Mouse (Mus musculus) forebrain, embryonic 15.5 days (tissue): ENCODE results near the gene Sema4g. TPM values are rescaled to one million over a fixed set of nuclear protein-coding genes. Genes with fewer than 3 reads are reported as not detected.
A peak's percentile ranks its signal among the peaks of the same experiment; 100 is the strongest.

ENCODE experiments used
- ATAC-seq: fragments of 200-750 bp; cut with Nextera tagmentation; replicated peaks from 2 replicates; pipeline ENCODE4 v1.8.0; 2017; ENCODE audit warnings: mild to moderate bottlenecking, moderate TSS enrichment, moderate library complexity
- H3K27ac ChIP-seq: fragments of 300-500 bp; sonication (generic); replicated peaks from 2 replicates; pipeline ENCODE4 v1.5.1; 2015; ENCODE audit warnings: mild to moderate bottlenecking, inconsistent platforms
- H3K27me3 ChIP-seq: fragments of 300-500 bp; sonication (generic); 2 replicates; pipeline ENCODE4 v1.6.1; 2015; ENCODE audit warnings: inconsistent platforms
- H3K36me3 ChIP-seq: fragments of 300-500 bp; sonication (generic); 2 replicates; pipeline ENCODE4 v1.6.1; 2015; ENCODE audit warnings: mild to moderate bottlenecking, inconsistent platforms
- H3K4me1 ChIP-seq: fragments of 300-500 bp; sonication (generic); 2 replicates; pipeline ENCODE4 v1.6.1; 2015; ENCODE audit warnings: inconsistent platforms
- H3K4me2 ChIP-seq: fragments of 300-500 bp; sonication (generic); replicated peaks from 2 replicates; pipeline ENCODE4 v1.6.1; 2015; ENCODE audit warnings: mild to moderate bottlenecking, inconsistent platforms
- H3K4me3 ChIP-seq: fragments of 300-500 bp; sonication (generic); 2 replicates; pipeline ENCODE4 v1.5.1; 2015; ENCODE audit warnings: mild to moderate bottlenecking, inconsistent platforms
- H3K9ac ChIP-seq: fragments of 300-500 bp; sonication (generic); replicated peaks from 2 replicates; pipeline ENCODE4 v1.6.1; 2015; ENCODE audit warnings: mild to moderate bottlenecking, inconsistent platforms
- H3K9me3 ChIP-seq: fragments of 300-500 bp; sonication (generic); 2 replicates; pipeline ENCODE4 v1.6.1; 2016; ENCODE audit warnings: inconsistent platforms
- WGBS: fragments of 180-500 bp; shearing (Covaris S2); methylation state at CpG from one replicate; pipeline ENCODE4 v1.1.7; 2015; ENCODE audit warnings: mixed read lengths; 5-methylcytosine and 5-hydroxymethylcytosine counted together
- polyA plus RNA-seq: library from polyadenylated mRNA; unstranded; fragments of >200 nt; fragmentation: Nextera tagmentation; extraction: Ambion mirVana; gene quantifications from 2 replicates; pipeline ENCODE4 v1.2.1, GENCODE M21; 2015

Gene Sema4g
- 14.4 and 15.5 TPM in 2 replicates for polyA plus RNA-seq

- ATAC-seq: peak; percentile 79
- H3K27ac ChIP-seq: peak within 1 kb of the TSS; percentile 67
- H3K4me2 ChIP-seq: peak within 1 kb of the TSS; percentile 86
- peak within 1 kb of the TSS; percentile 85 for H3K4me3 ChIP-seq
- H3K9me3 ChIP-seq: no peaks in the 10 kb centered on the region
- WGBS: 1% methylated on average over 51 of the region's 58 CpGs
- peak within 1 kb of the TSS; percentile 93 for H3K9ac ChIP-seq
- no peaks in the 10 kb centered on the region for H3K27me3 ChIP-seq
- H3K36me3 ChIP-seq: peaks cover 5% of the 10 kb centered on the region; the same call in 1 of the 2 replicates
- H3K4me1 ChIP-seq: peaks cover 42% of the 10 kb centered on the region
These were observed at the start of gene Sema4g for GRCm38 (mm10) chr19:44988831-44989566. Sema4g (plus strand) TSS chr19:44989101.

DNA sequence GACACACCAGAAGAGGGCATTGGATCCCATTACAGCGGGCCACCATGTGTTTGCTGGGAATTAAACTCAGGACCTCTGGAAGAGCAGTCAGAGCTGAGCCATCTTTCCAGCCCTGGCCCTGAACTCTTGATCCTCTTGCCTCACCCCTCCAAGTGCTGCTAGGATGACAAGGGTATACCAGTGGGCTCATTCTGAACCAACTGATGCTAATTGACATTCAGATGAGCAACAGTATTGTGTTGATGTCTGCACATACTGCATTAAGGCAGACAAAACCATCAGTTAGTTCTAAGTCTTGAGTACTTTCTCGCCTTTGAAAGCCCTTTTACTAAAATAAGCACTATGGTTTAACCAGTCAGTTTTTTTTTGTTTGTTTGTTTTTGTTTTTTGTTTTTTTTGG is 29.3 kb upstream of the Sema4g start:
- Histone ChIP-seq H3K9ac (no peak overlapping the region), H3K9me3 (no peaks in the 10 kb centered on the region), H3K4me2 (no peak overlapping the region), H3K27ac (no peak overlapping the region), H3K4me1 (no peaks in the 10 kb centered on the region), H3K27me3 (no peaks in the 10 kb centered on the region), H3K36me3 (peaks cover 70% of the 10 kb centered on the region), H3K4me3 (no peak overlapping the region)
- 98% methylated on average over 2 of the region's 2 CpGs for WGBS
- no peak for ATAC-seq

DNA sequence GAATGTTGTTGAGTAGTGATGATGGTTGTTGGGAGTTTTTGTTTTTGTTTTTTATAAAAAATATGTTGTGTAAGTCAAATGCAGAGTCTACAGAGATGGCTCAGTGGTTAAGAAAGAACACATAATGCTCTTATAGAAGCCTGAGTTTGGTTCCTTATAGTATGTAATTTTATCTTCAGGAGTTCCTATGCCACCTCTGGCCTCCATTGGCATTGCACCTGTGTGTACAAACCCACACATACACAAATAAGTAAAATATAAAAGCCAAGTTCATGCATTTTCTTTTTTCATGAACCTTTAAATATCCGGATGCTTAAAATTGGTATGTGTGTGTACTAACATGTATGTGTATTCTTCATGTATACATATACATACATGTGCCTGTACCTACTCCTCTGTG is 22.9 kb upstream of the Sema4g start:
- no peaks in the 10 kb centered on the region for H3K27me3 ChIP-seq
- no peak overlapping the region for H3K9ac ChIP-seq
- no peak overlapping the region for H3K4me3 ChIP-seq
- H3K4me1 ChIP-seq: no peaks in the 10 kb centered on the region
- H3K9me3 ChIP-seq: no peaks in the 10 kb centered on the region
- peaks cover 78% of the 10 kb centered on the region for H3K36me3 ChIP-seq
- H3K27ac ChIP-seq: no peak overlapping the region
- no peak overlapping the region for H3K4me2 ChIP-seq
- ATAC-seq: no peak
- 100% methylated on average over 1 of the region's 1 CpGs for WGBS

DNA sequence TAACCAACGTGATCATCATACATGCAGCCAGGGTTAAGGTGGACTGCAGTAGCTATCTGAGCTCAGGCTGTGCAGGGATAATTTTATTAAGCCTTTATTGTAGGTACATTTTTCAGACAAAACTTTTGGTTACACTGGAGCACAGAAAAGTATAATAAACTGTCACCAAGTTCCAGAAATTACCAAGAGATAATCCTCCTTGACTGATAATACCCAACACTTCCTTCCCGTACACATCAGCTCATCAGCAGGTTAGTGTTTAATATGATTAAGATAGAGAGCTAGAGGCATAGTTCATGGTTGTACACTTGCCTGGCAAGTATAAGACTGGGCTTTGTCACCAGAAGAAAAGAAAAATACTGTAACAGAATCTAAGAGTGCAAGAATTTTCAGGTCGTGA is 20.6 kb upstream of the Sema4g start:
- Histone ChIP-seq H3K4me1 (no peaks in the 10 kb centered on the region), H3K27ac (no peak overlapping the region), H3K4me2 (no peak overlapping the region), H3K36me3 (peaks cover 89% of the 10 kb centered on the region), H3K27me3 (no peaks in the 10 kb centered on the region), H3K9ac (no peak overlapping the region), H3K4me3 (no peak overlapping the region), H3K9me3 (no peaks in the 10 kb centered on the region)
- no peak for ATAC-seq
- WGBS: 95% methylated on average over 3 of the region's 3 CpGs

GRCm38 (mm10) chr19:44976636-44977035 is 12.3 kb upstream of the Sema4g start:
- H3K36me3 ChIP-seq: peaks cover 91% of the 10 kb centered on the region
- H3K4me2 ChIP-seq: no peak overlapping the region
- no peak overlapping the region for H3K4me3 ChIP-seq
- no peak overlapping the region for H3K9ac ChIP-seq
- no peaks in the 10 kb centered on the region for H3K9me3 ChIP-seq
- ATAC-seq: no peak
- no peaks in the 10 kb centered on the region for H3K27me3 ChIP-seq
- H3K4me1 ChIP-seq: no peaks in the 10 kb centered on the region
- WGBS: 85% methylated on average over 6 of the region's 6 CpGs
- H3K27ac ChIP-seq: no peak overlapping the region

DNA sequence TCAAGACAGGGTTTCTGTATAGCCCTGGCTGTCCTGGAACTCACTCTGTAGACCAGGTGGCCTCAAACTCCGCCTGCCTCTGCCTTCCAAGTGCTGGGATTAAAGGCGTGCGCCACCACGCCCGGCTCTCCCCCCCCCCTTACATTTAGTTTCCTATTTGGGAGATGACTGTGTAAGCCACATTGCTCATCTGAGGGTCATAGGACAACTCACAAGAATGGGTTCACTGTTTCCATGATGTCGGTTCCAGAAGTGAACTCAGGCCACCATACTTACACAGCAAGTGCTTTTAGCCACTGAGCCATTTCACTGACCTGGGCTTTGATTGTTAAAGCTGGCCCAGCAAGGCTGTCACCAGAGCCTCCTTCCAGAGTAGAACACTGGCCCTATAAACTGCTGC is 11.8 kb upstream of the Sema4g start:
- H3K9me3 ChIP-seq: no peaks in the 10 kb centered on the region
- peaks cover 90% of the 10 kb centered on the region for H3K36me3 ChIP-seq
- no peaks in the 10 kb centered on the region for H3K4me1 ChIP-seq
- 93% methylated on average over 6 of the region's 6 CpGs for WGBS
- no peak overlapping the region for H3K9ac ChIP-seq
- no peaks in the 10 kb centered on the region for H3K27me3 ChIP-seq
- no peak for ATAC-seq
- no peak overlapping the region for H3K4me3 ChIP-seq
- H3K27ac ChIP-seq: no peak overlapping the region
- no peak overlapping the region for H3K4me2 ChIP-seq

DNA sequence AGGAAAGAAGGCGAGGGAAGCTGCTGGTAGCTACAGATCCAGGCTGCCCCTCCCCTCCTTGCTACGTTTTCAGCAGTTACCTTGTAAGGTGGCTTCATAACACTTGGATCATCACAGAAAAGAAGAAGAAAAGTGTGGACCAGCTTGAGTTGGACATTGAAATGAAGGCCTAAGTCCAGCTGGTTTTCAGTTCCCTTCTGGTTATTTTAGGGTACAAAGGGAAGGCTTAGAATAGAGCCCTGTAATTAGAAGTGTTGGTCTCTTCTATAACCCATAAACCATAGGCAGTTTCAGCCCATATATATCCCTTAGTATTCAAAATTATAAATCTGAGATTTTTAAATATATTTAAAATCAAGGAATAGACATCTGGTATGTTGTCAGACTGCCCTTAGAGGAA is 8.1 kb upstream of the Sema4g start:
- Histone ChIP-seq H3K9me3 (no peaks in the 10 kb centered on the region), H3K4me1 (no peaks in the 10 kb centered on the region), H3K9ac (no peak overlapping the region), H3K27ac (no peak overlapping the region), H3K36me3 (peaks cover 54% of the 10 kb centered on the region), H3K27me3 (no peaks in the 10 kb centered on the region), H3K4me3 (no peak overlapping the region), H3K4me2 (no peak overlapping the region)
- no peak for ATAC-seq
- WGBS: 100% methylated on average over 2 of the region's 2 CpGs

- Histone ChIP-seq H3K27me3 (no peaks in the 10 kb centered on the region), H3K27ac (no peak overlapping the region), H3K4me3 (no peak overlapping the region), H3K9ac (no peak overlapping the region), H3K9me3 (no peaks in the 10 kb centered on the region), H3K36me3 (peaks cover 37% of the 10 kb centered on the region), H3K4me1 (peaks cover 8% of the 10 kb centered on the region), H3K4me2 (no peak overlapping the region)
- 84% methylated on average over 7 of the region's 7 CpGs for WGBS
- ATAC-seq: no peak
These were observed 6.3 kb upstream of the Sema4g start for GRCm38 (mm10) chr19:44982477-44983115.

- no peaks in the 10 kb centered on the region for H3K9me3 ChIP-seq
- peaks cover 30% of the 10 kb centered on the region for H3K36me3 ChIP-seq
- no peak for ATAC-seq
- H3K4me3 ChIP-seq: no peak overlapping the region
- H3K4me2 ChIP-seq: no peak overlapping the region
- no peak overlapping the region for H3K27ac ChIP-seq
- no peak overlapping the region for H3K9ac ChIP-seq
- WGBS: 91% methylated on average over 6 of the region's 6 CpGs
- peaks cover 14% of the 10 kb centered on the region for H3K4me1 ChIP-seq
- H3K27me3 ChIP-seq: no peaks in the 10 kb centered on the region
These were observed 5.5 kb upstream of the Sema4g start for GRCm38 (mm10) chr19:44983366-44983765.

- Histone ChIP-seq H3K4me3 (no peak overlapping the region), H3K4me1 (peaks cover 19% of the 10 kb centered on the region), H3K9me3 (no peaks in the 10 kb centered on the region), H3K27me3 (no peaks in the 10 kb centered on the region), H3K36me3 (peaks cover 21% of the 10 kb centered on the region), H3K27ac (no peak overlapping the region), H3K9ac (no peak overlapping the region), H3K4me2 (no peak overlapping the region)
- 91% methylated on average over 4 of the region's 4 CpGs for WGBS
- ATAC-seq: no peak
These were observed 4.5 kb upstream of the Sema4g start for GRCm38 (mm10) chr19:44984420-44984819.

DNA sequence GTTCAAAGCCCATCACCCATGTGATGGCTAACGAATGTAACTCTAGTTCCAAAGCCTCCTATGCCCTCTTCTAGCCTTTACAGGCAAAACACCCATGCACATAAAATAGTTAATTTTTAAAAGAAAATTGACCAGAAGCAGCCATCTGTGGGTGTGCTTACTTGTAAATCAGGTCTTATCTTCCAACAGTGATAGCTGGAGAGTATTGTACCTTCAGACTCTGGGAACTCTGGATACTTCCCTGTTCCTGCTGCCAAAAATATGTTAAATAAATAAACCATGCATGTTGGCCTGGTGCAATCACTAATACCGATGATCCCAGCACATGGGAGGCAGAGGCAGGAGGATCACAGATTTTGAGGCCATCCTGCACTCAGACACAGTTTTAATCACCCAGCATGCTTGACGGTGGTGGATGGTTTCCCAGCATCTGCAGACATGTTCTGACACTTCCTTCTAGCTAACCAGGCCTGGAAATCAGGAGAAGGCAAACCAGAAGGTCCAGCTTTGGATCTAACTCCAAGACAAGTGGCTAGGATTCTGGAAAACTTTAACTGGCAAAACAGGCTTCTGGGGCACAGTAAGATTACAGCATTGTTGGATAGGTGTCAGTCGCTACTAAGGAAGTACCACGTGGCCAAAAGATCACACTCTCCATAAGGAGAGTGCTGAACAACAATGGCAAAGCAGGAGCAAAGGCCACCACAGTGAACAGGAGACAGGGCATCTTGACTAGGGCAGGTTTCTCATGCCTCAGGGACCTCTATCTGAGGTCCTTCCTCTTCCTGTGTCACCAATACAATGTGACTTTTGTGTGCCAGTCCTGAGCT is 3.5 kb upstream of the Sema4g start:
- H3K9ac ChIP-seq: no peak overlapping the region
- peaks cover 27% of the 10 kb centered on the region for H3K4me1 ChIP-seq
- peaks cover 13% of the 10 kb centered on the region for H3K36me3 ChIP-seq
- no peaks in the 10 kb centered on the region for H3K27me3 ChIP-seq
- no peaks in the 10 kb centered on the region for H3K9me3 ChIP-seq
- H3K27ac ChIP-seq: no peak overlapping the region
- no peak overlapping the region for H3K4me3 ChIP-seq
- ATAC-seq: no peak
- WGBS: 77% methylated on average over 5 of the region's 5 CpGs
- H3K4me2 ChIP-seq: no peak overlapping the region

- H3K4me3 ChIP-seq: no peak overlapping the region
- 76% methylated on average over 6 of the region's 6 CpGs for WGBS
- H3K27me3 ChIP-seq: no peaks in the 10 kb centered on the region
- no peak overlapping the region for H3K9ac ChIP-seq
- H3K4me2 ChIP-seq: no peak overlapping the region
- no peak for ATAC-seq
- peaks cover 42% of the 10 kb centered on the region for H3K4me1 ChIP-seq
- peak overlapping the region; percentile 12; the same call in 1 of the 2 replicates for H3K27ac ChIP-seq
- H3K36me3 ChIP-seq: peaks cover under 1% of the 10 kb centered on the region
- H3K9me3 ChIP-seq: no peaks in the 10 kb centered on the region
These were observed 1.9 kb upstream of the Sema4g start for GRCm38 (mm10) chr19:44987004-44987403.
